Comparison of ENCODE assay signal across 10 mouse cellular contexts in the genomic region with DNA sequence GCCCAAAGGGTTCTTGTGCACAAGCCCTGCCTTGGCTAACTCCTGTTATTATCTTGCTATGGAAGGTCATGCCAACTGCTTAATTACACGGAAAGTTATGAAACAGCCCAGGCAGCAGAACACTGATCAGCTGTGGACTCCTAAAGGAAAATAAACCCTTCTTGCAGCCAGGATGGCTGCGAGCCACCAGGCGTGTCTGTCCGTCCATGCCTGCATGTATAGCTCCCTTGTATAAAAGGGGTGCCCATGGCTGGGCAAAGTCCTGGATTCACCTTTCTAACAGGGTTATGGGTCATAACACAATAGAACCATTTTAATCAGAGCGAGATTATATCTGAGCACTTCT.
DNase-seq lines count a peak whose midpoint lies in the region; ATAC-seq and TF ChIP-seq lines count a peak whose summit lies in the region.
"Had no signal": no experiment of that assay in that cellular context is flagged by ENCODE, and none has a peak within 500 bp of the region (broad histone marks: within the 10 kb centered on the region; RNA-seq: fewer than 3 reads in every experiment).

No protein-coding gene starts in this region.

- TF ChIP-seq CTCF in intestine, postnatal 0 days (IDR thresholded peaks at IDR 0.05; ENCODE audit: low read depth): no peak

- H3K27me3 ChIP-seq in heart, embryonic 16.5 days (ENCODE audit: control insufficient read depth, insufficient read depth, low read length): no peaks in the 10 kb centered on the region
- H3K27me3 ChIP-seq in neural tube, embryonic 14.5 days (ENCODE audit: control insufficient read depth, insufficient read depth, low read length): no peaks in the 10 kb centered on the region
- no peaks in the 10 kb centered on the region for H3K27me3 ChIP-seq in intestine, postnatal 0 days (replicated peaks; ENCODE audit: control insufficient read depth, insufficient read depth, low read length)
- H3K27me3 ChIP-seq in stomach, embryonic 15.5 days (replicated peaks): no peaks in the 10 kb centered on the region
- H3K27me3 ChIP-seq in midbrain, embryonic 14.5 days (ENCODE audit: control insufficient read depth, insufficient read depth, low read length): no peaks in the 10 kb centered on the region
- H3K27me3 ChIP-seq: midbrain, embryonic 12.5 days had no signal

- no peaks in the 10 kb centered on the region for H3K9me3 ChIP-seq in heart, embryonic 16.5 days (replicated peaks; ENCODE audit: control insufficient read depth, low read length)
- H3K9me3 ChIP-seq in neural tube, embryonic 14.5 days (ENCODE audit: control insufficient read depth, low read length): no peaks in the 10 kb centered on the region
- no peaks in the 10 kb centered on the region for H3K9me3 ChIP-seq in intestine, postnatal 0 days (ENCODE audit: control insufficient read depth)
- H3K9me3 ChIP-seq in stomach, embryonic 15.5 days: no peaks in the 10 kb centered on the region
- H3K9me3 ChIP-seq in midbrain, embryonic 14.5 days (ENCODE audit: control insufficient read depth, low read length): no peaks in the 10 kb centered on the region
- H3K9me3 ChIP-seq: midbrain, embryonic 12.5 days had no signal

- ATAC-seq in heart, embryonic 16.5 days (replicated peaks; ENCODE audit: extremely low read depth, insufficient read depth, low FRiP score): no peak
- 0 out of 2 replicates have a peak, but pooled peaks have one; percentile 34 for ATAC-seq in neural tube, embryonic 14.5 days (ENCODE audit: low read depth)
- no peak for ATAC-seq in intestine, postnatal 0 days
- no peak for ATAC-seq in stomach, embryonic 15.5 days (ENCODE audit: insufficient read depth, low FRiP score, low read depth)
- ATAC-seq in midbrain, embryonic 14.5 days (ENCODE audit: low FRiP score, low TSS enrichment): no peak

- no peak overlapping the region; the same call in 1 of the 2 replicates for H3K9ac ChIP-seq in heart, embryonic 16.5 days (ENCODE audit: low read length)
- H3K9ac ChIP-seq in neural tube, embryonic 14.5 days (replicated peaks; ENCODE audit: low read depth, low read length): no peak overlapping the region
- no peak overlapping the region for H3K9ac ChIP-seq in intestine, postnatal 0 days (ENCODE audit: low read depth, low read length)
- no peak overlapping the region for H3K9ac ChIP-seq in stomach, embryonic 15.5 days
- H3K9ac ChIP-seq in midbrain, embryonic 14.5 days (replicated peaks; ENCODE audit: low read length): no peak overlapping the region
- H3K9ac ChIP-seq: midbrain, embryonic 12.5 days had no signal

- 72% methylated on average over 5 of the region's 5 CpGs for WGBS in heart, embryonic 16.5 days
- 74% methylated on average over 5 of the region's 5 CpGs for WGBS in neural tube, embryonic 14.5 days
- 34% methylated on average over 5 of the region's 5 CpGs for WGBS in intestine, postnatal 0 days
- 46% methylated on average over 5 of the region's 5 CpGs for WGBS in stomach, embryonic 15.5 days
- WGBS in midbrain, embryonic 14.5 days: 86% methylated on average over 5 of the region's 5 CpGs

- no peaks in the 10 kb centered on the region for H3K36me3 ChIP-seq in heart, embryonic 16.5 days (ENCODE audit: control insufficient read depth, insufficient read depth)
- H3K36me3 ChIP-seq in neural tube, embryonic 14.5 days (ENCODE audit: control insufficient read depth, insufficient read depth, low read length): no peaks in the 10 kb centered on the region
- H3K36me3 ChIP-seq in intestine, postnatal 0 days (ENCODE audit: control insufficient read depth, insufficient read depth): no peaks in the 10 kb centered on the region
- no peaks in the 10 kb centered on the region for H3K36me3 ChIP-seq in stomach, embryonic 15.5 days
- no peaks in the 10 kb centered on the region for H3K36me3 ChIP-seq in midbrain, embryonic 14.5 days (ENCODE audit: control insufficient read depth, insufficient read depth, low read length)
- H3K36me3 ChIP-seq: midbrain, embryonic 12.5 days had no signal

- H3K4me3 ChIP-seq in heart, embryonic 16.5 days (ENCODE audit: low read length): no peak overlapping the region
- no peak overlapping the region for H3K4me3 ChIP-seq in neural tube, embryonic 14.5 days (ENCODE audit: low read depth, low read length)
- no peak overlapping the region for H3K4me3 ChIP-seq in intestine, postnatal 0 days (ENCODE audit: low read depth, low read length)
- H3K4me3 ChIP-seq in stomach, embryonic 15.5 days (replicated peaks): no peak overlapping the region
- H3K4me3 ChIP-seq in midbrain, embryonic 14.5 days (replicated peaks; ENCODE audit: low read depth, low read length): no peak overlapping the region
- H3K4me3 ChIP-seq: midbrain, embryonic 12.5 days had no signal

- DNase-seq in heart, adult 9 months (ENCODE audit: low spot score in 2 of 2): no peak
- DNase-seq in neural tube, embryonic 10.5 days (ENCODE audit: extremely low spot score, low spot score): no peak
- no peak for DNase-seq in midbrain, embryonic 14.5 days
- DNase-seq in thymus, adult 18-20 months: no peak
- DNase-seq: cerebellum, postnatal 36 days had no signal

- peak overlapping the region; percentile 46; the same call in 1 of the 2 replicates for H3K27ac ChIP-seq in heart, embryonic 16.5 days (ENCODE audit: low read length)
- no peak overlapping the region for H3K27ac ChIP-seq in neural tube, embryonic 14.5 days (ENCODE audit: low read depth, low read length)
- no peak overlapping the region for H3K27ac ChIP-seq in intestine, postnatal 0 days (ENCODE audit: low read depth, low read length)
- H3K27ac ChIP-seq in stomach, embryonic 15.5 days: peak overlapping the region; percentile 69; the same call in 1 of the 2 replicates
- H3K27ac ChIP-seq in midbrain, embryonic 14.5 days (replicated peaks; ENCODE audit: low read depth, low read length): no peak overlapping the region
- H3K27ac ChIP-seq: midbrain, embryonic 12.5 days had no signal

- no peak overlapping the region for H3K4me2 ChIP-seq in heart, embryonic 16.5 days (ENCODE audit: low read depth, low read length)
- no peak overlapping the region for H3K4me2 ChIP-seq in neural tube, embryonic 14.5 days (ENCODE audit: low read depth, low read length)
- H3K4me2 ChIP-seq in intestine, postnatal 0 days (replicated peaks; ENCODE audit: low read depth): peak overlapping the region; percentile 25; the same call in 1 of the 2 replicates
- H3K4me2 ChIP-seq in stomach, embryonic 15.5 days: peak overlapping the region; percentile 43; the same call in 1 of the 2 replicates
- H3K4me2 ChIP-seq in midbrain, embryonic 14.5 days (ENCODE audit: low read length): no peak overlapping the region
- H3K4me2 ChIP-seq: midbrain, embryonic 12.5 days had no signal

- H3K4me1 ChIP-seq in heart, embryonic 16.5 days (ENCODE audit: control insufficient read depth, insufficient read depth, low read length): peaks cover 23% of the 10 kb centered on the region
- H3K4me1 ChIP-seq in neural tube, embryonic 14.5 days (ENCODE audit: control insufficient read depth, insufficient read depth, low read length): peaks cover 10% of the 10 kb centered on the region; the same call in 1 of the 2 replicates
- peaks cover 7% of the 10 kb centered on the region; the same call in 1 of the 2 replicates for H3K4me1 ChIP-seq in intestine, postnatal 0 days (replicated peaks; ENCODE audit: control insufficient read depth, insufficient read depth, low read length)
- peaks cover 24% of the 10 kb centered on the region for H3K4me1 ChIP-seq in stomach, embryonic 15.5 days
- 0 out of 2 replicates have a peak, but pooled peaks cover 3% of the 10 kb centered on the region for H3K4me1 ChIP-seq in midbrain, embryonic 14.5 days (ENCODE audit: control insufficient read depth, insufficient read depth, low read length)

Comparison
In these comparisons a context has a peak if more than half of its experiments do, and no peak if none do; other contexts are left out.
1. H3K27ac ChIP-seq: peak in heart, embryonic 16.5 days (single experiment) and stomach, embryonic 15.5 days (single experiment); none in neural tube, embryonic 14.5 days (single experiment), intestine, postnatal 0 days (single experiment) and midbrain, embryonic 14.5 days (single experiment).
2. H3K4me2 ChIP-seq: peak in intestine, postnatal 0 days (single experiment) and stomach, embryonic 15.5 days (single experiment); none in heart, embryonic 16.5 days (single experiment), neural tube, embryonic 14.5 days (single experiment) and midbrain, embryonic 14.5 days (single experiment).